Mouse (Mus musculus) midbrain, embryonic 13.5 days (tissue): ENCODE measurements around the gene Tmem74b. TPM values are rescaled to one million over a fixed set of nuclear protein-coding genes. Genes with fewer than 3 reads are reported as not detected.

Experiments
- ATAC-seq: fragments of 200-750 bp; cut with Nextera tagmentation; 2 replicates; pipeline ENCODE4 v1.8.0; 2017; ENCODE audit warnings: mild to moderate bottlenecking, moderate TSS enrichment, moderate library complexity
- H3K27ac ChIP-seq: fragments of 300-500 bp; sonication (generic); 2 replicates; pipeline ENCODE4 v1.5.1; 2015; ENCODE audit warnings: inconsistent platforms, mild to moderate bottlenecking, moderate library complexity
- H3K27me3 ChIP-seq: fragments of 300-500 bp; sonication (generic); 2 replicates; pipeline ENCODE4 v1.6.1; 2015; ENCODE audit warnings: mild to moderate bottlenecking, inconsistent platforms
- H3K36me3 ChIP-seq: fragments of 300-500 bp; sonication (generic); 2 replicates; pipeline ENCODE4 v1.6.1; 2015; ENCODE audit warnings: mild to moderate bottlenecking, inconsistent platforms
- H3K4me1 ChIP-seq: fragments of 300-500 bp; sonication (generic); replicated peaks from 2 replicates; pipeline ENCODE4 v1.6.1; 2015; ENCODE audit warnings: inconsistent platforms
- H3K4me2 ChIP-seq: fragments of 300-500 bp; sonication (generic); replicated peaks from 2 replicates; pipeline ENCODE4 v1.6.1; 2015; ENCODE audit warnings: moderate library complexity, mild to moderate bottlenecking, inconsistent platforms
- H3K4me3 ChIP-seq: fragments of 300-500 bp; sonication (generic); replicated peaks from 2 replicates; pipeline ENCODE4 v1.5.1; 2015; ENCODE audit warnings: mild to moderate bottlenecking, inconsistent platforms
- H3K9ac ChIP-seq: fragments of 300-500 bp; sonication (generic); replicated peaks from 2 replicates; pipeline ENCODE4 v1.6.1; 2015; ENCODE audit warnings: mild to moderate bottlenecking, inconsistent platforms
- H3K9me3 ChIP-seq: fragments of 300-500 bp; sonication (generic); 2 replicates; pipeline ENCODE4 v1.6.1; 2016; ENCODE audit warnings: mild to moderate bottlenecking, inconsistent platforms
- WGBS: fragments of 180-500 bp; shearing (Covaris S2); methylation state at CpG from one replicate; pipeline ENCODE4 v1.1.7; 2015; 5-methylcytosine and 5-hydroxymethylcytosine counted together
- polyA plus RNA-seq: library from polyadenylated mRNA; unstranded; fragments of >200 nt; fragmentation: Nextera tagmentation; extraction: Ambion mirVana; gene quantifications from 2 replicates; pipeline ENCODE4 v1.2.1, GENCODE M21; 2015

Gene Tmem74b
- 15.1 and 16.0 TPM in 2 replicates for polyA plus RNA-seq

GRCm38 (mm10) chr2:151701231-151702145, at the start of gene Tmem74b:
TSS of gene Tmem74b (plus strand) at chr2:151702008.
- H3K27ac ChIP-seq, result peak within 1 kb of the TSS; percentile 74
- H3K27me3 ChIP-seq, result peaks cover 23% of the 10 kb centered on the region
- peak within 1 kb of the TSS; percentile 95 for H3K9ac ChIP-seq
- no peak for ATAC-seq
- H3K36me3 ChIP-seq, result peaks cover 9% of the 10 kb centered on the region
- no peaks in the 10 kb centered on the region for H3K9me3 ChIP-seq
- H3K4me1 ChIP-seq, result peaks cover 24% of the 10 kb centered on the region
- 3% methylated on average over 25 of the region's 25 CpGs for WGBS
- peak within 1 kb of the TSS; percentile 94 for H3K4me2 ChIP-seq
- peak within 1 kb of the TSS; percentile 86 for H3K4me3 ChIP-seq

GRCm38 (mm10) chr2:151652053-151652452, 49.8 kb upstream of the Tmem74b start:
- ATAC-seq, result no peak
- Histone ChIP-seq H3K9me3 (no peaks in the 10 kb centered on the region), H3K9ac (no peak overlapping the region), H3K27ac (no peak overlapping the region), H3K4me2 (no peak overlapping the region), H3K4me3 (no peak overlapping the region), H3K27me3 (no peaks in the 10 kb centered on the region), H3K4me1 (no peaks in the 10 kb centered on the region), H3K36me3 (no peaks in the 10 kb centered on the region)
- 66% methylated on average over 1 of the region's 1 CpGs for WGBS

- no peak within 1 kb of the TSS for H3K27ac ChIP-seq
- 86% methylated on average over 3 of the region's 3 CpGs for whole genome bisulfite sequencing
- ATAC-seq, result no peak
- peaks cover 11% of the 10 kb centered on the region for H3K27me3 ChIP-seq
- H3K9ac ChIP-seq, result no peak within 1 kb of the TSS
- H3K4me2 ChIP-seq, result no peak within 1 kb of the TSS
- no peaks in the 10 kb centered on the region for H3K9me3 ChIP-seq
- H3K4me1 ChIP-seq, result peaks cover 3% of the 10 kb centered on the region; the same call in 1 of the 2 replicates
- H3K36me3 ChIP-seq, result no peaks in the 10 kb centered on the region
- no peak within 1 kb of the TSS for H3K4me3 ChIP-seq
Observed at GRCm38 (mm10) chr2:151668433-151668832, 33.4 kb upstream of the Tmem74b start, which contains the start of gene Rad21l. TSS of gene Rad21l (minus strand) at chr2:151668533.

- Histone ChIP-seq H3K4me2 (peak overlapping the region; percentile 43), H3K9me3 (no peaks in the 10 kb centered on the region), H3K4me1 (peaks cover 3% of the 10 kb centered on the region; the same call in 1 of the 2 replicates), H3K27me3 (peaks cover 11% of the 10 kb centered on the region), H3K9ac (peak overlapping the region; percentile 39; the same call in 1 of the 2 replicates), H3K36me3 (no peaks in the 10 kb centered on the region), H3K27ac (no peak overlapping the region), H3K4me3 (peak overlapping the region; percentile 21)
- WGBS, result 36% methylated on average over 48 of the region's 48 CpGs
- ATAC-seq, result peak; percentile 75
Observed at GRCm38 (mm10) chr2:151670026-151670967, 31.5 kb upstream of the Tmem74b start.

DNA sequence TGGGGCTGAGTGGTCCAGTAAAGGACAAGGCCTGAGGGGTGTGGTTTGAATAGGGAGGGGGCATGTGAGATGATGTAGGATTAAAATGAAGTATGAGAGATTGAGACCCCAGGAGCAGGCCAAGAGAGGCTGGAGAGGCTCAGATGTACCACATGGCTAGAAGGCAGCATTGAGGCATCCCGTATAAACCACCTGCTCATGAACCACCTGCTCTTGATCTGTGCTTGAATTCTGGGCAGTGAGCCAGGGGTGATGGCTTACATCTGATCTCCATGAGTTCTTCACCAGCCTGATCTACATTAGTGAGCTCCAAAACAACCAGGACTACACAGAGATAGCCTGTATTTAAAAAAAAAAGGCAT, 30.9 kb upstream of the Tmem74b start:
- peaks cover 3% of the 10 kb centered on the region; the same call in 1 of the 2 replicates for H3K4me1 ChIP-seq
- ATAC-seq, result no peak; the same call in 1 of the 2 replicates
- no peak overlapping the region for H3K4me2 ChIP-seq
- H3K9me3 ChIP-seq, result no peaks in the 10 kb centered on the region
- H3K27ac ChIP-seq, result no peak overlapping the region
- H3K36me3 ChIP-seq, result no peaks in the 10 kb centered on the region
- no peak overlapping the region for H3K4me3 ChIP-seq
- 64% methylated on average over 1 of the region's 1 CpGs for WGBS
- no peak overlapping the region for H3K9ac ChIP-seq
- H3K27me3 ChIP-seq, result peaks cover 11% of the 10 kb centered on the region

- no peak overlapping the region for H3K9ac ChIP-seq
- H3K27ac ChIP-seq, result no peak overlapping the region
- WGBS, result 57% methylated on average over 2 of the region's 2 CpGs
- H3K4me3 ChIP-seq, result no peak overlapping the region
- no peak overlapping the region for H3K4me2 ChIP-seq
- H3K27me3 ChIP-seq, result no peaks in the 10 kb centered on the region
- no peaks in the 10 kb centered on the region for H3K4me1 ChIP-seq
- H3K36me3 ChIP-seq, result no peaks in the 10 kb centered on the region
- no peak for ATAC-seq
- no peaks in the 10 kb centered on the region for H3K9me3 ChIP-seq
Observed at GRCm38 (mm10) chr2:151676234-151676633, 25.6 kb upstream of the Tmem74b start.

GRCm38 (mm10) chr2:151682357-151682756, 19.5 kb upstream of the Tmem74b start:
- peak; percentile 87 for ATAC-seq
- WGBS, result 57% methylated on average over 3 of the region's 3 CpGs
- no peaks in the 10 kb centered on the region for H3K4me1 ChIP-seq

DNA sequence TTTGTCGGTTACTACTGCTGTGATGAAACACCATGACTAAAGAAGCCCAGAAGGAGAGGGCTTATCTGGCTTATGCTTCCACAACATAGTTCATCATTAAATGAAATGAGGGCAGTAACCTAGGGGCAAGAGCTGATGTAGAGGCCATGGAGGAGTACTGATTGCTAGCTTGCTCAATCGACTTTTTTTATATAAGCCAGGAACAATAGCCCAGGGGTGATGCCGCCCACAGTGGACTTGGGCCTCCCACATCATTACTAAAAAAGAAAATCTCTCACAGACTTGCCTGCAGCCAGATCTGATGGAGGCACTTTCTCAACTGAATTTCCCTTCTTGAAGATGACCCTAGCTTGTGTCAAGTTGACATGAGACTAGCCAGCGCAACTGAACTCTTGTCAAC, 18.8 kb upstream of the Tmem74b start:
- no peak overlapping the region for H3K27ac ChIP-seq
- no peaks in the 10 kb centered on the region for H3K27me3 ChIP-seq
- H3K36me3 ChIP-seq, result no peaks in the 10 kb centered on the region
- no peak overlapping the region for H3K9ac ChIP-seq
- H3K9me3 ChIP-seq, result no peaks in the 10 kb centered on the region
- no peak for ATAC-seq
- H3K4me1 ChIP-seq, result no peaks in the 10 kb centered on the region
- WGBS, result 83% methylated on average over 4 of the region's 4 CpGs
- H3K4me3 ChIP-seq, result no peak overlapping the region
- H3K4me2 ChIP-seq, result no peak overlapping the region

More at GRCm38 (mm10) chr2:151682357-151682756, 19.5 kb upstream of the Tmem74b start:
- no peaks in the 10 kb centered on the region for H3K27me3 ChIP-seq
- no peaks in the 10 kb centered on the region for H3K9me3 ChIP-seq
- no peak overlapping the region for H3K4me3 ChIP-seq
- H3K4me2 ChIP-seq, result no peak overlapping the region
- H3K36me3 ChIP-seq, result no peaks in the 10 kb centered on the region
- H3K27ac ChIP-seq, result no peak overlapping the region
- no peak overlapping the region for H3K9ac ChIP-seq

GRCm38 (mm10) chr2:151702146-151702850, 490 bp downstream of the Tmem74b start:
- H3K9me3 ChIP-seq, result no peaks in the 10 kb centered on the region
- peaks cover 23% of the 10 kb centered on the region for H3K27me3 ChIP-seq
- peak; percentile 92 for ATAC-seq
- peak overlapping the region; percentile 95 for H3K9ac ChIP-seq
- H3K4me2 ChIP-seq, result peak overlapping the region; percentile 94
- peak overlapping the region; percentile 86 for H3K4me3 ChIP-seq
- peak overlapping the region; percentile 74 for H3K27ac ChIP-seq
- under 1% methylated on average over 78 of the region's 97 CpGs for WGBS
- peaks cover 17% of the 10 kb centered on the region for H3K36me3 ChIP-seq
- peaks cover 24% of the 10 kb centered on the region for H3K4me1 ChIP-seq

DNA sequence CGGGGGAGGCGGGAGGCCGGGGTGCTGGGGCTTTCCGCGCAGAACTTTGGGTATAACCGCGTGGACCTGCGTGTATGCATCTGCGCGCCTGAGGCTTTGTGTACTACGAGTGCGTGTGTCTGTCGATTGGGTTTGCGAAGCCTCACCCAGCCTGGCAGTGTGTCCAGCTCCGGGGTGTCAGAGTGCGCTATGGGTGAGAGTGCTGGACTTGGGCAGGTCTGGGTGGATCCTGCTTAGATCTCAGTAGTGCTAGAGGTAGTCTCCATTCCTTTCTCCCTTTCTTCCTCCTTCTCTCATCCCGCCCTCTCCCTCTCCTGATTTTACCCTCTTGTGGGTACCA, 1.0 kb downstream of the Tmem74b start:
- Histone ChIP-seq H3K4me2 (peak overlapping the region; percentile 94), H3K27me3 (peaks cover 23% of the 10 kb centered on the region), H3K36me3 (peaks cover 22% of the 10 kb centered on the region), H3K27ac (peak overlapping the region; percentile 74), H3K4me3 (peak overlapping the region; percentile 86), H3K9ac (peak overlapping the region; percentile 95), H3K4me1 (peaks cover 24% of the 10 kb centered on the region), H3K9me3 (no peaks in the 10 kb centered on the region)
- peak; percentile 68 for ATAC-seq
- 3% methylated on average over 17 of the region's 17 CpGs for WGBS

DNA sequence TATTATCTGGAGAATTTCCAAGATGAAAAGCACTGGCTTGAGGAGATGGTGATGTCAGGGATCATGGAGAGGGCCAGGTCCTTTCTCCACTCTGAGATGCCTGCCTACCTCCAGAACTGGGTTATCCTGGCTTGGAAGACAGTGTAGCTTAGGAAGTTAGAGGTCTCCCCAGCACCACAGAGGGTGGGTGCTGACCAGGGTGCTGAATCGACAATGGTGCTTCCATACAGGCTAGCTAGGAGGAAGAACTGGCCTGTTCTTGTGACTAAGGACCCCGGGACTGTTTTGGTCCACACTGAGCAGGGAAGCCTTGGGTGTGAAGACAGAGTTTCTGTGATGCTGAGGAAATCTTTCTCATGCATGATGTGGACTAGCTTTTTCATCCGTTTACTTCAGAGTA, 10.8 kb downstream of the Tmem74b start:
- WGBS, result 42% methylated on average over 3 of the region's 3 CpGs
- no peaks in the 10 kb centered on the region for H3K4me1 ChIP-seq
- H3K27ac ChIP-seq, result no peak overlapping the region
- ATAC-seq, result no peak
- H3K4me3 ChIP-seq, result no peak overlapping the region
- H3K36me3 ChIP-seq, result peaks cover 59% of the 10 kb centered on the region
- no peaks in the 10 kb centered on the region for H3K9me3 ChIP-seq
- no peaks in the 10 kb centered on the region for H3K27me3 ChIP-seq
- no peak overlapping the region for H3K4me2 ChIP-seq
- H3K9ac ChIP-seq, result no peak overlapping the region
